In genomic region chr4:135313761-135314241, GRCm38 (mm10) we compare ENCODE assay signal across 8 mouse cellular contexts. TPM values are rescaled to one million over a fixed set of nuclear protein-coding genes. Genes with fewer than 3 reads are reported as not detected.
DNase-seq lines count a peak whose midpoint lies in the region; ATAC-seq lines count a peak whose summit lies in the region.

No protein-coding gene starts in this region.

- H3K9ac ChIP-seq in heart, embryonic 16.5 days (ENCODE audit: low read length) = peak overlapping the region; percentile 71
- H3K9ac ChIP-seq in lung, embryonic 16.5 days (ENCODE audit: low read length) = no peak overlapping the region
- H3K9ac ChIP-seq in neural tube, embryonic 15.5 days (replicated peaks) = no peak overlapping the region

- peaks cover 12% of the 10 kb centered on the region for H3K36me3 ChIP-seq in heart, embryonic 16.5 days (ENCODE audit: control insufficient read depth, insufficient read depth)
- peaks cover 15% of the 10 kb centered on the region for H3K36me3 ChIP-seq in lung, embryonic 16.5 days (ENCODE audit: control insufficient read depth, insufficient read depth, low read length)
- H3K36me3 ChIP-seq in neural tube, embryonic 15.5 days = peaks cover 33% of the 10 kb centered on the region

- peak; percentile 73 for DNase-seq in 416B (ENCODE audit: low read depth)
- peak; percentile 41 for DNase-seq in Muller cell, postnatal 12 days (ENCODE audit: inconsistent ontology term)
- peak; percentile 26 for DNase-seq in thymus, postnatal 25 days
- no peak for DNase-seq in layer of hippocampus, postnatal 14 days (ENCODE audit: low spot score in 2 of 2)
- DNase-seq in frontal cortex, postnatal 36 days (ENCODE audit: low spot score in 2 of 2) = no peak

- H3K4me2 ChIP-seq in heart, embryonic 16.5 days (ENCODE audit: low read depth, low read length) = peak overlapping the region; percentile 57
- peak overlapping the region; percentile 46 for H3K4me2 ChIP-seq in lung, embryonic 16.5 days (ENCODE audit: low read depth, low read length)
- H3K4me2 ChIP-seq in neural tube, embryonic 15.5 days = no peak overlapping the region

- WGBS in heart, embryonic 16.5 days = 28% methylated on average over 9 of the region's 9 CpGs
- 55% methylated on average over 9 of the region's 9 CpGs for WGBS in lung, embryonic 16.5 days
- WGBS in neural tube, embryonic 15.5 days = 83% methylated on average over 9 of the region's 9 CpGs

- peak overlapping the region; percentile 96 for H3K27ac ChIP-seq in heart, embryonic 16.5 days (ENCODE audit: low read length)
- H3K27ac ChIP-seq in lung, embryonic 16.5 days (ENCODE audit: low read length) = peak overlapping the region; percentile 98
- H3K27ac ChIP-seq in neural tube, embryonic 15.5 days (replicated peaks) = no peak overlapping the region

- peak; percentile 5 for ATAC-seq in heart, embryonic 16.5 days (replicated peaks; ENCODE audit: extremely low read depth, insufficient read depth, low FRiP score)
- ATAC-seq in lung, embryonic 16.5 days (ENCODE audit: low read depth) = no peak
- no peak for ATAC-seq in neural tube, embryonic 15.5 days (ENCODE audit: low FRiP score)

- no peaks in the 10 kb centered on the region for H3K27me3 ChIP-seq in heart, embryonic 16.5 days (ENCODE audit: control insufficient read depth, insufficient read depth, low read length)
- no peaks in the 10 kb centered on the region for H3K27me3 ChIP-seq in lung, embryonic 16.5 days (ENCODE audit: control insufficient read depth, insufficient read depth, low read depth, low read length)
- H3K27me3 ChIP-seq in neural tube, embryonic 15.5 days (replicated peaks) = no peaks in the 10 kb centered on the region

- peak overlapping the region; percentile 28 for H3K4me3 ChIP-seq in heart, embryonic 16.5 days (ENCODE audit: low read length)
- no peak overlapping the region for H3K4me3 ChIP-seq in lung, embryonic 16.5 days (ENCODE audit: low read length)
- no peak overlapping the region for H3K4me3 ChIP-seq in neural tube, embryonic 15.5 days (replicated peaks)

- 0 out of 2 replicates have a peak, but pooled peaks cover 2% of the 10 kb centered on the region for H3K9me3 ChIP-seq in heart, embryonic 16.5 days (replicated peaks; ENCODE audit: control insufficient read depth, low read length)
- peaks cover 5% of the 10 kb centered on the region for H3K9me3 ChIP-seq in lung, embryonic 16.5 days (ENCODE audit: control insufficient read depth, low read length)
- H3K9me3 ChIP-seq in neural tube, embryonic 15.5 days (replicated peaks) = no peaks in the 10 kb centered on the region

- peaks cover 37% of the 10 kb centered on the region for H3K4me1 ChIP-seq in heart, embryonic 16.5 days (ENCODE audit: control insufficient read depth, insufficient read depth, low read length)
- peaks cover 24% of the 10 kb centered on the region for H3K4me1 ChIP-seq in lung, embryonic 16.5 days (replicated peaks; ENCODE audit: control insufficient read depth, insufficient read depth, low read length)
- H3K4me1 ChIP-seq in neural tube, embryonic 15.5 days = peaks cover 5% of the 10 kb centered on the region; the same call in 1 of the 2 replicates

RNA-seq across cellular contexts. Expression of gene Srrm1, which starts 39.3 kb away (rescaled TPM):
- 134 and 145 TPM in 2 replicates for polyA plus RNA-seq in heart, embryonic 16.5 days (2015; fragmentation: Nextera tagmentation; extraction: Ambion mirVana)
- 193 and 220 TPM in 2 replicates for polyA plus RNA-seq in lung, embryonic 16.5 days (2015; fragmentation: Nextera tagmentation; extraction: Ambion mirVana)
- total RNA-seq in layer of hippocampus, postnatal 14 days (2021) = 100 to 1,000 TPM; 124 to 133 TPM
- polyA plus RNA-seq in neural tube, embryonic 15.5 days (2015; fragmentation: Nextera tagmentation; extraction: Ambion mirVana) = 174 and 181 TPM in 2 replicates

RNA-seq across cellular contexts. Expression of gene Clic4, which starts 41.2 kb away (rescaled TPM):
- polyA plus RNA-seq in heart, embryonic 16.5 days (2015; fragmentation: Nextera tagmentation; extraction: Ambion mirVana) = 289 and 296 TPM in 2 replicates
- polyA plus RNA-seq in lung, embryonic 16.5 days (2015; fragmentation: Nextera tagmentation; extraction: Ambion mirVana) = 170 and 179 TPM in 2 replicates
- total RNA-seq in layer of hippocampus, postnatal 14 days (2021) = 10 to 100 TPM; 37.8 to 40.9 TPM
- polyA plus RNA-seq in neural tube, embryonic 15.5 days (2015; fragmentation: Nextera tagmentation; extraction: Ambion mirVana) = 45.3 and 62.7 TPM in 2 replicates

Comparison
In these comparisons a context has a peak if more than half of its experiments do, and no peak if none do; other contexts are left out.
1. DNase-seq: peak in 416B (single experiment), Muller cell, postnatal 12 days (single experiment) and thymus, postnatal 25 days (single experiment); none in layer of hippocampus, postnatal 14 days (0 of 2) and frontal cortex, postnatal 36 days (0 of 2).